Comparison of ENCODE assay signal across 8 mouse cellular contexts in genomic region chr14:56776571-56777238, GRCm38 (mm10). TPM values are rescaled to one million over a fixed set of nuclear protein-coding genes. Genes with fewer than 3 reads are reported as not detected.
DNase-seq lines count a peak whose midpoint lies in the region; ATAC-seq and TF ChIP-seq lines count a peak whose summit lies in the region.

No protein-coding gene starts in this region.

- no peak for ATAC-seq in hindbrain, embryonic 13.5 days (ENCODE audit: low FRiP score)
- no peak for ATAC-seq in midbrain, embryonic 14.5 days (ENCODE audit: low FRiP score, low TSS enrichment)
- no peak for ATAC-seq in inflammation-experienced regulatory T-cells, adult 6 months

- H3K9ac ChIP-seq in hindbrain, embryonic 13.5 days: peak overlapping the region; percentile 96
- peak overlapping the region; percentile 91 for H3K9ac ChIP-seq in midbrain, embryonic 14.5 days (replicated peaks; ENCODE audit: low read length)

- no peak for DNase-seq in layer of hippocampus, adult 2 months (ENCODE audit: low spot score in 2 of 2)
- DNase-seq in layer of hippocampus, adult 18-20 months (ENCODE audit: low spot score in 2 of 2): no peak
- peak; percentile 41 for DNase-seq in ZHBTc4 (ENCODE audit: low read depth, low spot score)
- DNase-seq in midbrain, embryonic 14.5 days: no peak
- DNase-seq in right cerebral cortex, postnatal 25 days: no peak
- DNase-seq in adrenal gland, adult 18-20 months (ENCODE audit: low spot score in 2 of 2): no peak

- H3K27me3 ChIP-seq in hindbrain, embryonic 13.5 days: no peaks in the 10 kb centered on the region
- H3K27me3 ChIP-seq in midbrain, embryonic 14.5 days (ENCODE audit: control insufficient read depth, insufficient read depth, low read length): no peaks in the 10 kb centered on the region

- H3K4me3 ChIP-seq in layer of hippocampus, adult 2 months: peak overlapping the region; percentile 93
- peak overlapping the region; percentile 78 for H3K4me3 ChIP-seq in hindbrain, embryonic 13.5 days
- H3K4me3 ChIP-seq in midbrain, embryonic 14.5 days (replicated peaks; ENCODE audit: low read depth, low read length): peak overlapping the region; percentile 94

- H3K4me1 ChIP-seq in hindbrain, embryonic 13.5 days (replicated peaks): peaks cover 38% of the 10 kb centered on the region
- peaks cover 19% of the 10 kb centered on the region for H3K4me1 ChIP-seq in midbrain, embryonic 14.5 days (ENCODE audit: control insufficient read depth, insufficient read depth, low read length)

- WGBS in hindbrain, embryonic 13.5 days: 27% methylated on average over 11 of the region's 11 CpGs
- 26% methylated on average over 11 of the region's 11 CpGs for WGBS in midbrain, embryonic 14.5 days

- peak overlapping the region; percentile 82 for H3K4me2 ChIP-seq in hindbrain, embryonic 13.5 days
- peak overlapping the region; percentile 73 for H3K4me2 ChIP-seq in midbrain, embryonic 14.5 days (ENCODE audit: low read length)

- no peaks in the 10 kb centered on the region for H3K9me3 ChIP-seq in hindbrain, embryonic 13.5 days
- no peaks in the 10 kb centered on the region for H3K9me3 ChIP-seq in midbrain, embryonic 14.5 days (ENCODE audit: control insufficient read depth, low read length)

- H3K27ac ChIP-seq in layer of hippocampus, adult 2 months: no peak overlapping the region
- peak overlapping the region; percentile 96; the same call in 1 of the 2 replicates for H3K27ac ChIP-seq in hindbrain, embryonic 13.5 days
- no peak overlapping the region for H3K27ac ChIP-seq in midbrain, embryonic 14.5 days (replicated peaks; ENCODE audit: low read depth, low read length)

- TF ChIP-seq CTCF in layer of hippocampus, adult 2 months (conservative IDR thresholded peaks at IDR 0.05): no peak

- peaks cover 6% of the 10 kb centered on the region for H3K36me3 ChIP-seq in hindbrain, embryonic 13.5 days
- H3K36me3 ChIP-seq in midbrain, embryonic 14.5 days (ENCODE audit: control insufficient read depth, insufficient read depth, low read length): peaks cover 5% of the 10 kb centered on the region; the same call in 1 of the 2 replicates

RNA-seq across cellular contexts. Expression of gene Pspc1, which starts 1.4 kb away (rescaled TPM):
- total RNA-seq in layer of hippocampus, adult 2 months (2021): 10 to 100 TPM; 59.5 to 70.8 TPM
- 10 to 100 TPM; 63.7 to 64.3 TPM for total RNA-seq in layer of hippocampus, adult 18-20 months (2021)
- polyA plus RNA-seq in hindbrain, embryonic 13.5 days (2015; fragmentation: Nextera tagmentation; extraction: Ambion mirVana): 40.6 and 45.7 TPM in 2 replicates
- polyA plus RNA-seq in midbrain, embryonic 14.5 days (2014; fragmentation: Nextera tagmentation; extraction: Ambion mirVana): 60.7 and 65.5 TPM in 2 replicates
- polyA plus RNA-seq in inflammation-experienced regulatory T-cells, adult 6 months (2017; shearing (Covaris generic)): 10 to 100 TPM; 11.5 to 21.5 (median 18.4) TPM
- total RNA-seq in adrenal gland, adult 18-20 months (2021): 10 to 100 TPM; 28.7 to 35.6 TPM

RNA-seq across cellular contexts. Expression of gene Zmym5, which starts 34.8 kb away (rescaled TPM):
- 10 to 100 TPM; 28.0 to 32.2 TPM for total RNA-seq in layer of hippocampus, adult 2 months (2021)
- total RNA-seq in layer of hippocampus, adult 18-20 months (2021): 10 to 100 TPM; 27.0 to 30.1 TPM
- 33.7 and 36.3 TPM in 2 replicates for polyA plus RNA-seq in hindbrain, embryonic 13.5 days (2015; fragmentation: Nextera tagmentation; extraction: Ambion mirVana)
- polyA plus RNA-seq in midbrain, embryonic 14.5 days (2014; fragmentation: Nextera tagmentation; extraction: Ambion mirVana): 31.5 and 34.7 TPM in 2 replicates
- 10 to 100 TPM; 47.0 to 64.4 (median 50.1) TPM for polyA plus RNA-seq in inflammation-experienced regulatory T-cells, adult 6 months (2017; shearing (Covaris generic))
- 10 to 100 TPM; 29.7 to 31.4 TPM for total RNA-seq in adrenal gland, adult 18-20 months (2021)
